Mouse (Mus musculus): Measurements from ENCODE around the gene Dusp6.

DNA sequence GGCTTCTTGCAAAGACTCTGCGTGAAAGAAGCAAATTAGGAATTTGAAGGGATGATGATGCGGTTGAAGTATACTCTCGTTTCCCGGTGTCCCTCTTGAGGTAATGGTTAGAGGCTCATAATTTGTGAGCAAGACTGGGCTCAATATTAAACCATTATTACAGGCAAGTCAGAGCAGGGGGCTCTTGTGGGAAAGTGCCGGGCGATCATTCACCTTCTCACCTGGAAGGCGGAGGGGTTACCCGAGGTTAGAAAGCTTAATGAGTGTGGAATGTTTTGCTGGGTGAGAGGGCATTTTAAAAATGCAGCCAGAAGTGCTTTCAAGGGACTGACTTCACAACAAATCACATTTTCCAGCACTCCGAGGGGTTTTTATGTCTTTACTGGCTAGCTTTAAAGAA is 36.3 kb downstream of the Dusp6 start:
- TF ChIP-seq CTCF (IDR thresholded peaks at IDR 0.05; ENCODE audit: low read depth, low read length) (no peak), POLR2A (IDR thresholded peaks at IDR 0.05; ENCODE audit: extremely low read depth, insufficient read depth, low read length) (no peak)
